Mouse (Mus musculus): ENCODE data around the gene Dcdc2c. TPM values are rescaled to one million over a fixed set of nuclear protein-coding genes. Genes with fewer than 3 reads are reported as not detected.

Gene Dcdc2c
- 0.40 TPM for polyA plus RNA-seq (2014; fragmentation: Illumina TruSeq; extraction: RNeasy Lipid Tissue Mini Kit (QIAGEN cat#74804); ENCODE audit: low read depth, low replicate concordance)

DNA sequence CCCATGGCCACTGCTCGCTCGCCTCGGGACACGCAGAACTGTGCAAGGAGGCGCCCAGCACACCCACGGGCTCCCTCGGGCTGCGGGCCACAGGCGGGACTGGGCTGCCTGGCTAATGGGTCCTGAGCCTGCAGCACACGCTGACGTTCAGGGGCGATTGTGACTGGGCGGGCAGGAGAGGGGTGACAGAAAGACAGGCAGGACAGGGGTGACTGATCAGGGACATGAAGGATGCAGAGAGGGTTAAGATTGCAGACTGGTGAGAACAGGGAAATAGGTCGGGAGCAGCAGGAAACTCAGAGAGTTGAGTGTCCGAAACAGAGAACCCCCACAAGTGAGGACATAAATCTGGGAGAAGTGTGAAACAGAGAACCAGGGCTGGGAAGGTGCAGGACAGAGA is at the start of gene Dcdc2c:
Gene Dcdc2c, minus strand, starts transcription at position 101 of the 400 bp plus-strand sequence.

DNA sequence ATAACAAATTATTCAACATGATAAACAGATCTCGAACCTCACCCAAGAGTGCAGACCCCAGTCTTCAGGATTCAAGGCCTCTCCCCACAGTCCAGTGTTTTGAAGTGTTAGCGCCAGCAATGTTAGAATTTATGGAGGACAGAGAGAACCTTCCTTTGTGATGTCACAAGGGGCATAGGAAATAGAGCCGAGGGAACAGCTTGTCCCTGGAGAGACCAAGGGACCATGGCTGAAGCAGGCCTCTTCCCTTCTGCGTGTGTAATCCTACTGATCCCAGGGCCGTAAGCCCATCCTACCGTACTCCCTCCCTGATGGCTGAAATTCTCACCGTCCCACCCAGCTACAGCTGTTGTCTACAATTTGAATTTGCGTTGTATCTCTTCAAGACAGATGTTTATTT is 30.2 kb upstream of the Dcdc2c start, which contains the start of gene Allc:
Gene Allc, minus strand, starts transcription at position 101 of the 400 bp plus-strand sequence.

Other genes starting within 250 kb of the Dcdc2c start
- gene Allc, start 30.1 kb upstream of the Dcdc2c start, polyA plus RNA-seq (2014; fragmentation: Illumina TruSeq; extraction: RNeasy Lipid Tissue Mini Kit (QIAGEN cat#74804); ENCODE audit: low read depth, low replicate concordance) = 10.2 TPM
- 3.1 TPM for gene Colec11, start 71.0 kb upstream of the Dcdc2c start, polyA plus RNA-seq (2014; fragmentation: Illumina TruSeq; extraction: RNeasy Lipid Tissue Mini Kit (QIAGEN cat#74804); ENCODE audit: low read depth, low replicate concordance)
- 951 TPM for gene Rps7, start 83.6 kb upstream of the Dcdc2c start, polyA plus RNA-seq (2014; fragmentation: Illumina TruSeq; extraction: RNeasy Lipid Tissue Mini Kit (QIAGEN cat#74804); ENCODE audit: low read depth, low replicate concordance)
- gene Rnaseh1, start 97.2 kb upstream of the Dcdc2c start, polyA plus RNA-seq (2014; fragmentation: Illumina TruSeq; extraction: RNeasy Lipid Tissue Mini Kit (QIAGEN cat#74804); ENCODE audit: low read depth, low replicate concordance) = 18.3 TPM
- gene Adi1, start 122.8 kb upstream of the Dcdc2c start, polyA plus RNA-seq (2014; fragmentation: Illumina TruSeq; extraction: RNeasy Lipid Tissue Mini Kit (QIAGEN cat#74804); ENCODE audit: low read depth, low replicate concordance) = 91.8 TPM
- 25.2 TPM for gene Trappc12, start 198.1 kb upstream of the Dcdc2c start, polyA plus RNA-seq (2014; fragmentation: Illumina TruSeq; extraction: RNeasy Lipid Tissue Mini Kit (QIAGEN cat#74804); ENCODE audit: low read depth, low replicate concordance)
- gene Eipr1, start 199.4 kb upstream of the Dcdc2c start, polyA plus RNA-seq (2014; fragmentation: Illumina TruSeq; extraction: RNeasy Lipid Tissue Mini Kit (QIAGEN cat#74804); ENCODE audit: low read depth, low replicate concordance) = 24.1 TPM

Data from adipose tissue, adult 10 weeks (tissue).